Mouse (Mus musculus) intestine, embryonic 16.5 days (tissue): ENCODE data around the gene Mospd3. TPM values are rescaled to one million over a fixed set of nuclear protein-coding genes. Genes with fewer than 3 reads are reported as not detected.

ENCODE experiments used
- ATAC-seq: fragments of 200-750 bp; cut with Nextera tagmentation; 2 replicates; pipeline ENCODE4 v1.8.0; 2017; ENCODE audit warnings: moderate TSS enrichment, moderate library complexity
- H3K27ac ChIP-seq: fragments of 300-500 bp; sonication (generic); 2 replicates; pipeline ENCODE4 v1.5.1; 2014; ENCODE audit warnings: mild to moderate bottlenecking, low read length
- H3K27me3 ChIP-seq: fragments of 300-500 bp; sonication (generic); replicated peaks from 2 replicates; pipeline ENCODE4 v1.6.1; 2014; ENCODE audit warnings: low read length, control low read depth, mixed read lengths; ENCODE audit not compliant: control insufficient read depth, insufficient read depth
- H3K36me3 ChIP-seq: fragments of 300-500 bp; sonication (generic); 2 replicates; pipeline ENCODE4 v1.6.1; 2014; ENCODE audit warnings: low read length, control low read depth; ENCODE audit not compliant: control insufficient read depth, insufficient read depth
- H3K4me1 ChIP-seq: fragments of 300-500 bp; sonication (generic); 2 replicates; pipeline ENCODE4 v1.6.1; 2014; ENCODE audit warnings: low read length, control low read depth, mixed read lengths; ENCODE audit not compliant: control insufficient read depth, insufficient read depth
- H3K4me2 ChIP-seq: fragments of 300-500 bp; sonication (generic); 2 replicates; pipeline ENCODE4 v1.6.1; 2014; ENCODE audit warnings: low read depth, low read length, control low read depth
- H3K4me3 ChIP-seq: fragments of 300-500 bp; sonication (generic); 2 replicates; pipeline ENCODE4 v1.5.1; 2014; ENCODE audit warnings: mild to moderate bottlenecking, low read length
- H3K9ac ChIP-seq: fragments of 300-500 bp; sonication (generic); 2 replicates; pipeline ENCODE4 v1.6.1; 2014; ENCODE audit warnings: low read depth, low read length
- H3K9me3 ChIP-seq: fragments of 300-500 bp; sonication (generic); 2 replicates; pipeline ENCODE4 v1.6.1; 2016; ENCODE audit warnings: low read length, control low read depth; ENCODE audit not compliant: control insufficient read depth
- WGBS: fragments of 180-500 bp; shearing (Covaris S2); extraction: QIAGEN DNeasy Blood & Tissue Kit; methylation state at CpG from one replicate; pipeline ENCODE4 v1.1.7; 2014; 5-methylcytosine and 5-hydroxymethylcytosine counted together
- polyA plus RNA-seq: library from polyadenylated mRNA; unstranded; fragments of >200 nt; fragmentation: Nextera tagmentation; extraction: Ambion mirVana; gene quantifications from 2 replicates; pipeline ENCODE4 v1.2.1, GENCODE M21; 2015

Gene Mospd3
- 25.2 and 28.1 TPM in 2 replicates for polyA plus RNA-seq

DNA sequence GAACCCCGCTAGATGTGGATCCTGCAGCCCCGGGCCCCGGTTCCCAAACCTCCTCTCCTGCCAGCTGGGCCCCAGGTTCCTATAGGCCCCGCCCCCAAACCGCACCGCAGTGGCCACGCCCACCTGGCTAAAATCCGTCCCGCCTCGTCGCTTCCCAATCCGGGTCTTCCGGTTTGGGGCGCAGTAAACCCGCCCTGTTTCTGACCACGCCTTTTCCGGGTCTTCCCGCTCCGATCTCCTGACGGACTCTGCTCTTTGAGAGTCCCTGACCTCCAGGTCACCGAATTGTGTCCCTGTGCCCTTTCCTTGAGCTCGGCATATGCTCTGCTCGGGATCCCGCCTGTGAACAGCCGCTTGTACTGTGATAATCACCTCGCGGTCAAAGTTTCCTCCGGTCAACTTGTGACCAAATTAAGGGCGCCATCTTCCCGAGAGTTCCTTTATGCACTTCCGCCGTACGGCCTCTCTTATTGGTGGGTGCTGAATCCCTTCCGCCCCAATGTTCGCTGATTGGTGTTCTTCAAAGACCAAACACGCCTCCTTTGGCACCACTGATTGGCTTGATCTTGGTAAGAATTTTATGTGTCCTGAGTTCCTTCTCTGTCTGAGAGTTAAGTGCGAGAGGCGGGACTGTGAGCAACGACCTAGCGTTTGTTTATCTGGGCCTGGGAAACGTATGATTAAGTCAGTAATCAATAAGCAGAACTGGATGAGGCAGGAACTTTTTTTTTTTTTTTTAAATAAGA is at the start of gene Mospd3:
TSS of gene Mospd3 (minus strand) at position 440 of the 746 bp plus-strand sequence.
- Histone ChIP-seq H3K27me3 (no peaks in the 10 kb centered on the region), H3K36me3 (no peaks in the 10 kb centered on the region), H3K4me1 (peaks cover 22% of the 10 kb centered on the region), H3K4me3 (peak within 1 kb of the TSS; percentile 83), H3K27ac (peak within 1 kb of the TSS; percentile 92), H3K9ac (peak within 1 kb of the TSS; percentile 90), H3K4me2 (peak within 1 kb of the TSS; percentile 97), H3K9me3 (no peaks in the 10 kb centered on the region)
- under 1% methylated on average over 41 of the region's 41 CpGs for WGBS
- ATAC-seq = peak; percentile 96

DNA sequence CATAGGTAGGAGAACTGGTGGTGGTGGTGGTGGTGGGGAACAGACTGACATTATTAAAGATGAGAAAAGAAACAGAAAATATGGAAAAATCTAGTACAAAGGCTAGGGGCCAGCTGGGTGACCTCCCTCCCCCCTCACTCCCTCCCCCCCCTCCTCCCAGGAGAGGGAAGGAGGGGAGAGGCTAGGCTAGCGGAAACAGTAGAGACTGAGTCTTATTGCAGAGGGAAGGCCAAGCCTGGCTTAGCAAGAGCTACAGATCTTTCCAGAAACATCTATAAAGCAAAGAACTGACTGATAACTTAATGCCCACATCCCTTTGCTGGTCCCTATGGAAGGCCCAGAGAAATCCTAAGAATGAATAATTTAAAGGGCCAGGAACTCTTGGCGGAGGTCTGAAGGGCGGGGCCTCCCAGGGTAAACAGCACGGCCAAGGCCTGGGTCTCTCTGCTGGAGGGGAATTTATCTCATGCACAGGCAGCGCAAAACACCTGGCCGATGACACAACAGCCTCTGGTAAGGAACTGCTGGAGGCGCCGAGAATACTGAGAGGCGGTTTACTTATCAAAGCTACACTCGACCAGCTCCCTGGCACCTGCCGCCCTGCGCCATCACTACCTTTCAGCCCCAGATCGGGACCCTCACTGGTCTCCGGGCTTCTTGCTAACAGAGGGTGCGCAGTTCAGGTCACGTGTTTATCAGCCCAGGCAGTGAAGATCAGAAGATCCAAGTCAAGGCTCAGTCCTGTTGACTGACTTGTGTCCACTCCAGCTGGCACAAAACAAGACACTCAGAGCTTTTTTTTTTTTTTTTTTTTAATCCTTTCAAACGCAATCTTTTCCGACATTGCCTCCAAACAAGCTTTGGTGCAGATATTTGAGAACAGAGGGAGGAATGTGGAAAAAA is 49.1 kb upstream of the Mospd3 start:
- peak; percentile 49 for ATAC-seq
- peaks cover 9% of the 10 kb centered on the region for H3K27me3 ChIP-seq

DNA sequence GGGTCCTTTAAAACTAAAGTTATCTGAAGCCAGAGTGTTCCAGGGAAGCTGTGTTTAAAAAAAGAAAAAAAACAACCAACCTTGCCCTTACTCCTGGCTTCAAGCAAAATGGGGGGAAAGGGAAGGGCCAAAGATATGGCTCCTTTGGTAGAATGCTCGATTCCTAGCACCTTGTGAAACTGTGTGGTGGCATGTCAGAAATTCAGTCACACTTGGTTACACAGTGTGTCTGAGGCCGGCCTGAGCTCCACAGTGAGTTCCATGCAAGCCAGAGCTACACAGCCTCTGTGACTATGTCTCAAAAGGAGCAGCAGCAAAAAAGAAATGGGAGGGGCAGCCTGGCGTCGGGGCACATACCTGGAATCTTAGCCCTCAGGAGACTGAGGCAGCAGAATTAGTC is 48.4 kb upstream of the Mospd3 start:
- no peaks in the 10 kb centered on the region for H3K9me3 ChIP-seq
- peaks cover 35% of the 10 kb centered on the region for H3K4me1 ChIP-seq
- peak overlapping the region; percentile 58; the same call in 1 of the 2 replicates for H3K27ac ChIP-seq
- no peak overlapping the region for H3K9ac ChIP-seq
- WGBS = 45% methylated on average over 4 of the region's 4 CpGs
- no peak overlapping the region for H3K4me2 ChIP-seq
- H3K36me3 ChIP-seq = peaks cover 3% of the 10 kb centered on the region; the same call in 1 of the 2 replicates
- no peak overlapping the region for H3K4me3 ChIP-seq
- ATAC-seq = no peak
- H3K27me3 ChIP-seq = peaks cover 14% of the 10 kb centered on the region

More for the DNA sequence above, 49.1 kb upstream of the Mospd3 start:
- Histone ChIP-seq H3K9me3 (no peaks in the 10 kb centered on the region), H3K9ac (peak overlapping the region; percentile 14), H3K4me1 (peaks cover 34% of the 10 kb centered on the region), H3K4me3 (no peak overlapping the region), H3K27ac (peak overlapping the region; percentile 58), H3K36me3 (peaks cover 3% of the 10 kb centered on the region; the same call in 1 of the 2 replicates), H3K4me2 (peak overlapping the region; percentile 26; the same call in 1 of the 2 replicates)
- 13% methylated on average over 17 of the region's 18 CpGs for WGBS

DNA sequence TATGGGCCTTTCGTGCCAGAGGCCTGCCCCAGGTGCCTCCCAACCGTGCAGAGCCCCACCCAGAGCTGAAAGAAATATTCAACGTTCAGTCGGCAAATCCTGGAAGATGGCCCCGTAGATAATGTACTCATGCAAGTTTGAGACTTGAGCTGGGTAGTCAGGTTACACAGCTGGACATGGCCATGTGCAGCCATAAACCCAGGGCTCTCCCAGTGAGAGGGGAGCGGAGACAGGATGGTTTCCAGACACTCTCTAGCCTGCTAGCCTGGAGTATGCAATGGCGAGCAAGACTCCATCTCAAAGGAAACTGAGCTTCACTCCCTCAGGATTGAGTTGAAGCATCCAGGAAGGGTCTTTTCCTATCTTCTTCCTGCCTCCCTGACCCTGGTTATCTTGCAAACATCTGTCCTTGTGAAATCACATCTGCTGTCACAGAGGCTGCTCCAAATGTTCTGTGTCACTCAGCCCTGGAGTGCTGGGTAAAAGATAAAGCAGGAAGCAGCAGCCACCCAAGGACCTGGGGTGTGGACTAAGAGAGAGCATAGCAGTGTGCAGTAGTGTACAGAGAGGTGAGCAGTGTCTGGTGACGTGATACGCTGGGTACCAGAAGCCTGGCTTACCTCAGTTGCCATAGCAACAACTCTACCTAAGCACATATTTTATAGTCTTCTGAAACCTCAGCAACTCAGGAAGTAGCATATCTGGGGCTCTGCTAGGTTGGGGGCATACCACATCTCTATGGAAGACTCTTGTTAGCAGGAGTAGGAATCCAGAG is 47.2 kb upstream of the Mospd3 start:
- Histone ChIP-seq H3K27ac (no peak overlapping the region), H3K4me3 (no peak overlapping the region), H3K27me3 (peaks cover 14% of the 10 kb centered on the region), H3K4me1 (peaks cover 35% of the 10 kb centered on the region), H3K9me3 (no peaks in the 10 kb centered on the region), H3K4me2 (no peak overlapping the region), H3K36me3 (peaks cover 3% of the 10 kb centered on the region; the same call in 1 of the 2 replicates), H3K9ac (no peak overlapping the region)
- 36% methylated on average over 9 of the region's 9 CpGs for WGBS
- ATAC-seq = no peak

DNA sequence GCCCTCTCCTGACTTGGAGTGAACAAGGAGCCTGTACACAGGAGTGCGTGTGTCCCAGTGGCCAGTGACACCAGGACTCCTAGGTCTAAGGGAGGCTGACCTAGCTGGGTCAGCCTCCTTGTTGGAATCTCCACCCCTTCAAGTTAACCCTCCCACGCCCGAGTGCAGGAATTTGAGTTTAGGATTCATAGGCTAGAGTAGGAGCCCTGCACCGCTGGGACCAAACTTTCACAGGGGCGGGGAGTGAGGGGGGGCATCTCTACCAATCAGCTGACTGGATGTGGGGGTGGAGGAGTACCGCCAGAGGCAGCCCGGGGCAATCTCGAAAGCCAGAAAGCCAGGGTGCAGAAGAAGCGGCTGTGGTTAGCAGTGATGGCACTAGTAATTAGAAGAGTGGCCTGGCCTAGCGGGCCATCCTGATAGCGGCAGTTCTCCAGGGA is 44.8 kb upstream of the Mospd3 start, which contains the start of gene Irs3:
TSS of gene Irs3 (minus strand) at position 63 of the 440 bp plus-strand sequence.
- WGBS = 38% methylated on average over 11 of the region's 11 CpGs
- Histone ChIP-seq H3K4me2 (peak within 1 kb of the TSS; percentile 63), H3K4me3 (peak within 1 kb of the TSS; percentile 41), H3K9me3 (no peaks in the 10 kb centered on the region), H3K27me3 (peaks cover 14% of the 10 kb centered on the region), H3K4me1 (peaks cover 30% of the 10 kb centered on the region), H3K9ac (peak within 1 kb of the TSS; percentile 58; the same call in 1 of the 2 replicates), H3K27ac (no peak within 1 kb of the TSS), H3K36me3 (peaks cover 11% of the 10 kb centered on the region)
- ATAC-seq = 0 out of 2 replicates have a peak, but pooled peaks have one; percentile 13

DNA sequence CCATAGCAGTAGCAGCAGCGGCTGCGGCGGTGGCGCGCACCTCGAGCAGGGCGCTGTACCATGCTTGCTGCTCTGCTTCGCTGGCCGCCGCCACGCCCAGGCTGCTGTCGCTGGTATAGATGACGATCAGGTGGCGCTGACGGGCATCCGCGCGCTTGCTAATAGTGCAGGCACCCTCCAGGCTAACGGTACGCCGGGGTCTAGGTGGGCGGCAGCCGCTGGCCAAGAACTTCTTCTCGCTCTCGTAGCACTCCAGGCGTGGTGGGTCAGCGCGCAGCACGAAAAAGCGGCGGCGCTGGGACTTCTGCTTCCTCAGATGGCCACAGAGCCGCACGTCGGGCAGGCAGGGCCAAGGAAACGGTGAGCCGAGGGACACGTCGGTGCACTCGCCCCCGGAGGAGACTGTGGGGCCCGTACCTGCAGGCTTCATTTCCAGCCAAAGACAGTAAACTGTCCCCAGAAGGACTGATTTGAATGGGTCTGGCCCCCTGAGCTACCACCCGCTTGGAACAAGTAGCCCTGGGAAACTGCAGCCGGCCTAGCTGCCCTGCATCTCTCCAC is 44.3 kb upstream of the Mospd3 start:
- Histone ChIP-seq H3K27ac (no peak overlapping the region), H3K4me2 (peak overlapping the region; percentile 63), H3K27me3 (peaks cover 14% of the 10 kb centered on the region), H3K9me3 (no peaks in the 10 kb centered on the region), H3K36me3 (peaks cover 16% of the 10 kb centered on the region), H3K9ac (peak overlapping the region; percentile 58; the same call in 1 of the 2 replicates), H3K4me1 (peaks cover 26% of the 10 kb centered on the region), H3K4me3 (peak overlapping the region; percentile 41)
- WGBS = 7% methylated on average over 44 of the region's 44 CpGs
- peak; percentile 23; the same call in 1 of the 2 replicates for ATAC-seq

DNA sequence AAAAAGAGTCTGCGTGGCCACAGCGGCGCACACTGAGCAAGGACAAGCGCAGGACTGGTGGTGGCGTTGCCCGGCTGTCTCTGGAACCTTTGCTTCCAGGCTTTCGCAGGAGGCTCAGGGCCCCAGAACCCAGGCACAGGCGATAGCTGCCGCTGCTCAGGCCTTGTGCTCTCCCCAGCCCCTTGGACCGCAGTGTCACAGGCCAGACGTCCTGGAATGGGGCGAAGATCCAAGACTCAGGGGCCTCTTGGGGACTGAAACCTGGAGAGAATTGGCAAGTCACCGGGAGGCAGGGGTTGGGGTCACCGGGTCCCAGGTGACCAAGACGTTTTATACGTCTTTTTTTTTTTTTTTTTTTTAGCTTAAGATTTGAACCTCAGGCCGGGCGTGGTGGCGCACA is 43.6 kb upstream of the Mospd3 start:
- Histone ChIP-seq H3K9me3 (no peaks in the 10 kb centered on the region), H3K36me3 (peaks cover 21% of the 10 kb centered on the region), H3K27me3 (peaks cover 14% of the 10 kb centered on the region), H3K4me3 (no peak overlapping the region), H3K4me2 (no peak overlapping the region), H3K27ac (no peak overlapping the region), H3K4me1 (peaks cover 19% of the 10 kb centered on the region), H3K9ac (no peak overlapping the region)
- WGBS = 49% methylated on average over 19 of the region's 19 CpGs
- no peak for ATAC-seq

DNA sequence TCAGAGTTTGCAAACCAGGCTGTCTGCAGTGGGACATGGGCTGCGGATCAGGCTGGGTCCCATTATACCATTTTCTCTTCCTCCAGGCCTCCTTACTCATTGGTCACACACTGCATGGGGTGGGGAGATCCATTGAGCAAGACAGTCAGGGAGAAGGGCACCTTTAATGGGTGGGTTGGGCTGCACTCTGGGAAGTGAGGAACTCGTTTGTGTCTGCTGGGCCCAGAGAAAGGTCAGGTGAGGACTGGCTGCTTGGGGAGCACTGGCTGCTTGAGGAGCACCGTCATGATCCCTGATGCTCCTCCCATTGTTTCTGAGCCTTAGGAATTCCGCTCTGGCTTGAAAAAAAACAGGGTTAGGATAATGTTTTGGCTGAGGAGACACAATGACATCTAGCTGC is 42.0 kb upstream of the Mospd3 start:
- Histone ChIP-seq H3K27ac (no peak overlapping the region), H3K4me2 (no peak overlapping the region), H3K9me3 (no peaks in the 10 kb centered on the region), H3K36me3 (peaks cover 29% of the 10 kb centered on the region), H3K9ac (0 out of 2 replicates have a peak overlapping the region, but pooled peaks have one; percentile 8), H3K27me3 (peaks cover 14% of the 10 kb centered on the region), H3K4me3 (no peak overlapping the region), H3K4me1 (peaks cover 11% of the 10 kb centered on the region; the same call in 1 of the 2 replicates)
- ATAC-seq = no peak
- WGBS = 40% methylated on average over 4 of the region's 4 CpGs
